Mouse (Mus musculus) midbrain, embryonic 10.5 days (tissue): Measurements from ENCODE around the gene Slc39a9. TPM values are rescaled to one million over a fixed set of nuclear protein-coding genes. Genes with fewer than 3 reads are reported as not detected.

Experiments used
- DNase-seq: peaks from one replicate; pipeline ENCODE4 v3.0.0-alpha.2; 2017; ENCODE audit warnings: low spot score
- H3K27ac ChIP-seq: fragments of 300-500 bp; sonication (generic); replicated peaks from 2 replicates; pipeline ENCODE4 v1.5.1; 2016; ENCODE audit warnings: mild to moderate bottlenecking
- H3K27me3 ChIP-seq: fragments of 300-500 bp; sonication (generic); 2 replicates; pipeline ENCODE4 v1.6.1; 2016; ENCODE audit warnings: low read depth, mild to moderate bottlenecking; ENCODE audit not compliant: poor library complexity, severe bottlenecking
- H3K36me3 ChIP-seq: fragments of 300-500 bp; sonication (generic); 2 replicates; pipeline ENCODE4 v1.6.1; 2016; ENCODE audit warnings: mild to moderate bottlenecking, moderate library complexity
- H3K4me1 ChIP-seq: fragments of 300-500 bp; sonication (generic); 2 replicates; pipeline ENCODE4 v1.6.1; 2016
- H3K4me3 ChIP-seq: fragments of 300-500 bp; sonication (generic); 2 replicates; pipeline ENCODE4 v1.5.1; 2016; ENCODE audit warnings: mild to moderate bottlenecking, moderate library complexity
- H3K9me3 ChIP-seq: fragments of 300-500 bp; sonication (generic); replicated peaks from 2 replicates; pipeline ENCODE4 v1.6.1; 2016; ENCODE audit warnings: mild to moderate bottlenecking
- WGBS: fragments of 180-500 bp; shearing (Covaris S2); methylation state at CpG from one replicate; pipeline ENCODE4 v1.1.7; 2016; 5-methylcytosine and 5-hydroxymethylcytosine counted together
- polyA plus RNA-seq: library from polyadenylated mRNA; unstranded; fragments of >200 nt; fragmentation: Nextera tagmentation; extraction: Ambion mirVana; gene quantifications from 2 replicates; pipeline ENCODE4 v1.2.1, GENCODE M21; 2016

The Slc39a9 gene
- polyA plus RNA-seq, result 26.3 and 27.1 TPM in 2 replicates

DNA sequence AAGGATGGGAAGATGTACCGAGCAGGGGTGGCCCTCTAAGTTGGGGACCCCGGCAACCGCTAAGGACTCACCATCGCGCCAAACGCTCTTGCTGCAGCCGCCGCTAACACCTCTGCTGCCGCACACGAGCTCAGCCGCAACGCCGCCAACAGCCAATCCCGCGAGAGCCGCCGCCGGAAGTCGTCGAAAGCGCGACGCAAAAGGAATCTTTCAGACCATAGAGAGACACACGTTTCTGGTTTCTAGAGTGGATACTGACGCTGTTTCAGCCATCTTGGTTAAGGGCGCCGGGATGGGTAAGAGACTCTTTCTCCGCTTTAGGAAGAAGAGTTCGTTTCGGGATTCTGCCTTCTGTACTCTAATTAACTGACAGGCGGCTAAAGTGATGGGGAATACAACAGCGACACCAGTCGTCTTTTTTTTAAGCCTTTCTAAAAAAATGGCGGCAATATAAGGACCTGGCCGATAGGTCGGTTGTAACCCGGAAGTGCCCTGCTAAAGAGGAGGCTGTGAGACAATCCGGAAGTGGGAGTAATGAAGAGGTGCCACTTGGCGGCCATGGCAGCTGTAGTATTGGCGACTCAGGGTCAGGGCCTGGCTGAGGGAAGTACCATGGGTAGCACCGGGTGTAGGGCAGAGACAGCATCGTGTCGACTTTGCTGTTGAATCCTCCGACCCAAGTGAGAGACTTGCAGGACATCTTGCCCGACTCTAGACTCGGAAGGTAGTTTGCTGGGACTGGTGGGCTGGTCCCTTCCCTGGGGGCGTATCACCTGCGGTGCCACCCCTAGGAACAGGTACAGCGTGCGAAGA is at the start of gene Slc39a9, which contains the start of gene Erh:
TSS of gene Slc39a9 (plus strand) at position 191 of the 813 bp plus-strand sequence.
TSS of gene Erh (minus strand) at position 649 of the 813 bp plus-strand sequence.
- Histone ChIP-seq H3K4me3 (peak within 1 kb of the TSS; percentile 91), H3K4me1 (peaks cover 40% of the 10 kb centered on the region)
- WGBS, result under 1% methylated on average over 50 of the region's 50 CpGs

DNA sequence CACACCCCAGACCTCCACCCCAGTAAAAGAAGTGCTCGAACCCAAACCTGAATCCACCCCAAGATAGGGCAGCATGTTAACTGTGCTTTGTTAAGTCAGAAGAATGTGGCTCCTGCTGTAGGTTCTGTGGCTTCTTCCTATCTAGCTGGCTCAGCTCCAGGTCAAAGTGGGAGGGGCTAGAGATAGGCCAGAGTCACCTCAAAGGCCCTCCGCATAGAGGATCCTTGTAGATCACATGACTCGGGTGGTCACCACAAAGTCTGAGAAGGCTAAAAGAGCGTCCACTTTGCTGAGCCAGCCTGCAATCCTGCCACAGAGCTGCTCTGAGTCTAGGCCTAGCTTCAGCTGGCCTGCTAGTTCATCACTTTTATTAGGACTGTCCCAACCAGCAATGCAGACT is 49.5 kb upstream of the Slc39a9 start:
- Histone ChIP-seq H3K4me1 (peaks cover 16% of the 10 kb centered on the region), H3K36me3 (peaks cover 79% of the 10 kb centered on the region), H3K4me3 (no peak overlapping the region), H3K27ac (no peak overlapping the region), H3K27me3 (no peaks in the 10 kb centered on the region), H3K9me3 (no peaks in the 10 kb centered on the region)
- DNase-seq, result no peak
- 90% methylated on average over 4 of the region's 4 CpGs for WGBS

More for the DNA sequence above, at the start of gene Slc39a9, which contains the start of gene Erh:
- no peaks in the 10 kb centered on the region for H3K9me3 ChIP-seq
- no peaks in the 10 kb centered on the region for H3K27me3 ChIP-seq
- peaks cover 46% of the 10 kb centered on the region for H3K36me3 ChIP-seq
- peak; percentile 94 for DNase-seq
- H3K27ac ChIP-seq, result peak within 1 kb of the TSS; percentile 96

DNA sequence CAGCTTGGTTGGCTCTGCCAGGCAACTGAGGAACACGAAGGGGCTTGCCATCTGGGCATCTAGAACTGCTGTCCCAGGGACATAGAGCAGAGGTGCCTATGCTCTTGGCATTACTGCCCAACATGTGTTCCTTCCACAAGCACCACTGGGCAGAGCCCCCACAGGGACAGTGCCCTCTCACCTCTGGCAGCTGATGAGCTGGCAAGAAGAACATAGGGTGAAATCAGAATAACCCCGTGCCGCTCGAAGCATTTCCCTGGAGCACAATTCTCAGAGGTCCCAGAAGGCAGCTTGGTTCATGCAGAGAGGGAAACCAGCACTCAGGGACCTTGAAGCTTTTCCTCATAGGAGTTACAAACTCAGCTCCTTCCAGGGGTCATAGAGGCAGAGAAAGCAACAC is 48.9 kb upstream of the Slc39a9 start:
- 93% methylated on average over 4 of the region's 4 CpGs for WGBS
- peaks cover 16% of the 10 kb centered on the region for H3K4me1 ChIP-seq
- no peak overlapping the region for H3K27ac ChIP-seq
- DNase-seq, result no peak
- H3K27me3 ChIP-seq, result no peaks in the 10 kb centered on the region
- no peak overlapping the region for H3K4me3 ChIP-seq
- peaks cover 77% of the 10 kb centered on the region for H3K36me3 ChIP-seq
- H3K9me3 ChIP-seq, result no peaks in the 10 kb centered on the region

DNA sequence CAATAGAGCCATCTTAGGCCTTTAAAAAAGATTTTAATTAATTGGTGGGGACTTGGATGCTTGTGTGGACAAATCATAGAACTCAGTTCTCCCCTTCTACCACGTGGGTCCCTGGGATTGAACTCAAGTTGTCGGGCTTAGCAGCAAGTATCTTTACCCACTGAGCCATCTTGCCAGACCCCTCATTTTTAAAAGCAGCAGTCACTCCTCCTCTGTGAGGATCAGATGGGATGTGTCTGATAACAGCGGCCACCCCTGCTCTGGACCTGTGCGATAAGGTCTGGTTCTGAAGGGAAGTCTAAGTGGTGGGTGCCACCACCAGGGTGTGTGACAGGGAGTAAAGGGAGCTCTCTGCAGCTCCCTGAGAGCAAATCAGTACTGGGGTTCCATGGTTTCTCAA is 48.1 kb upstream of the Slc39a9 start:
- no peaks in the 10 kb centered on the region for H3K27me3 ChIP-seq
- peaks cover 16% of the 10 kb centered on the region for H3K4me1 ChIP-seq
- 93% methylated on average over 4 of the region's 4 CpGs for WGBS
- DNase-seq, result no peak
- H3K27ac ChIP-seq, result no peak overlapping the region
- H3K36me3 ChIP-seq, result peaks cover 76% of the 10 kb centered on the region
- H3K4me3 ChIP-seq, result no peak overlapping the region
- no peaks in the 10 kb centered on the region for H3K9me3 ChIP-seq

DNA sequence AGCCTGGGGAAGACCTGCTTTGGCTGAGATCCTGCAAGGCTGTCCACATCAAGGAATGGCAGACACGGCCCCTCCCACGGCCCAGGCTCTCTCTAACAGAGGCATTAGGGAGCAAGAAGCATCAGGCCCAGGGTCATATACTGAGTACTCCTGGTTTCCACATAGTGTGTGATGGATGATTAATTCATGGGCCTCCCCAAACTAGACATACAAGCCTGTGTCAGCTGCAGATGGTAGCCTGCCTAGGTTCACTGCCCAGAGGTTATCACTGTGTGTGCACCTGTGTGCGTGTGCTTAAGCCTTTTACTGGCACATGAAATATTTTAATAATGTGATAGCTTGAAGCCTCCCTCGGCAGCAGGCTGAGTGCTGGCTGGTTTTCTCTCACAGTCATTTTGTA is 47.7 kb upstream of the Slc39a9 start:
- no peak overlapping the region for H3K4me3 ChIP-seq
- no peak overlapping the region for H3K27ac ChIP-seq
- WGBS, result 93% methylated on average over 4 of the region's 4 CpGs
- H3K4me1 ChIP-seq, result peaks cover 16% of the 10 kb centered on the region
- no peaks in the 10 kb centered on the region for H3K27me3 ChIP-seq
- H3K36me3 ChIP-seq, result peaks cover 73% of the 10 kb centered on the region
- no peak for DNase-seq
- no peaks in the 10 kb centered on the region for H3K9me3 ChIP-seq

DNA sequence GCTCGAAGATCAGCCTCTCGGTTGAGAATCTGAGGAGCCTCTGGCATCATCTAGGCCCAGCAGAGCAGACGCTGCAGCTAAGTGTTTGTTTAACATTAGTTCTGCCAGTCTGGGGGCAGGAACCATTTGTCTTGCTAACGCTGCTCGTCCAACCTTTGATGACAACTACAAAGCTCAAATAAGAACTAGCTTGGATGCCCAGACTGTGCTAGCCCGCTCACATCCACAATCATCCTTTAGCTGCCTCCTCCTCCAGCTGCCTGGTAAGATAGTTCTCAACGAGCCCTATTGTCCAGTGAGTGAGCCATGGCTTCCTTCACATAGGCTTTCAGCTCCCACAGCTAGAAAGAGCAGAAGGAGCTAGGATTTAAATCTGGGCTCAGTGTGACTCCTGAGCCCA is 45.4 kb upstream of the Slc39a9 start:
- H3K27me3 ChIP-seq, result no peaks in the 10 kb centered on the region
- H3K36me3 ChIP-seq, result peaks cover 66% of the 10 kb centered on the region
- no peaks in the 10 kb centered on the region for H3K9me3 ChIP-seq
- H3K4me1 ChIP-seq, result peaks cover 12% of the 10 kb centered on the region
- DNase-seq, result no peak
- peak overlapping the region; percentile 60; the same call in 1 of the 2 replicates for H3K27ac ChIP-seq
- WGBS, result 44% methylated on average over 7 of the region's 7 CpGs
- no peak overlapping the region for H3K4me3 ChIP-seq

DNA sequence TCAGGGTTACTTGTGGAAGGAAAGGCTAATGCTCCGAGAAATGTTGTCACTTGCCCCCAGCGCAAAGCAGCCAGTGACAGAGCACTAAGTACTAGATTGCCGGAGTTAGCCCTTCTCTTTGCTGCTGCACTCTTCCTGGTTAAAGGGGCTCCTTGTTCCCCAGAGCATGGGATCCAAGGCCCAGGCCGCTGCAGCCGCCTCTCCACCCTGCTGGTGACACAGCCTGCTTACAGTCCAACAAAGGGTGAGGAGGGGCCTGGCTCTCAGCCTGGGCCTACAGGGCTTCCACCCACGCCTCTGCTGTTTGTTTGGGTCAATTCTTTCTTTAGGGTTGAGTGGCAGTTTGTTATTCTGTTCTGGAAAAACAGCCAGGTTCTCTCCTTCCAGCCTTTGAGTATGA is 44.9 kb upstream of the Slc39a9 start:
- DNase-seq, result no peak
- Histone ChIP-seq H3K9me3 (no peaks in the 10 kb centered on the region), H3K36me3 (peaks cover 61% of the 10 kb centered on the region), H3K4me1 (peaks cover 17% of the 10 kb centered on the region), H3K27me3 (no peaks in the 10 kb centered on the region), H3K4me3 (no peak overlapping the region), H3K27ac (peak overlapping the region; percentile 60)
- 46% methylated on average over 6 of the region's 6 CpGs for WGBS

DNA sequence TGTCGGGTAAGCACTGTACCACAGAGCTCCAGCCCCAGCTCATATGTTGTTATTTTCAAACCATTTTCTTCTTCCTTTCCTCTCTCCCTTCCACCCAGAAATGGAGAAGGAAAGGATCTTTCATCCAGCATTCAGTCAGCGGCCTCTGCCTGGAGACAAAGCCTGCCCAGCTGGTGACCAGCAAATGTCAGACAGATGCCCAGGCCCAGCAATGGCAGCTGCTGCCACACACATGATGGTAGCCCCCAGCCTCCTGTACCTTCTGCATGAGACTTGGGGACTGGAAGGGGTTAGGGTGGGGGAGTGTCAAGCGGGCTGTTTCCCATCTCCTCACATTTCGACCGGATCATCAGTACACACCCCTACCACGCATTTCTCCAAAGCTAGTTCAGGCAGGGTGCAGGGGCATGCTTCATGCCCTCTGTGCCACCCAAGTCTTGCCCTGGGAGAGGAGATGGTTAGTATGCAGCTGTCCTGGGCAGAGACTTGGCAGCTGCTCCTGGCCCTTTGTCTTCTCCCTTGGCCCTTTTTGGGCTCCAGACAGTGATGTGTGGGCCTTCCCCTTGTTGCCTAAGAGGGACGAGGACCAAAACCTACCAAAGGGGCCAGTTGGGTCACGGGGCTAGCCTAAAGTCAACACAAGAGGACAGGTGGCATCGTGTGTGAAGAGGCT is 42.0 kb upstream of the Slc39a9 start:
- no peak for DNase-seq
- H3K4me3 ChIP-seq, result no peak overlapping the region
- 89% methylated on average over 9 of the region's 9 CpGs for WGBS
- H3K36me3 ChIP-seq, result peaks cover 52% of the 10 kb centered on the region
- peaks cover 23% of the 10 kb centered on the region for H3K4me1 ChIP-seq
- H3K27me3 ChIP-seq, result no peaks in the 10 kb centered on the region
- no peaks in the 10 kb centered on the region for H3K9me3 ChIP-seq
- H3K27ac ChIP-seq, result no peak overlapping the region

DNA sequence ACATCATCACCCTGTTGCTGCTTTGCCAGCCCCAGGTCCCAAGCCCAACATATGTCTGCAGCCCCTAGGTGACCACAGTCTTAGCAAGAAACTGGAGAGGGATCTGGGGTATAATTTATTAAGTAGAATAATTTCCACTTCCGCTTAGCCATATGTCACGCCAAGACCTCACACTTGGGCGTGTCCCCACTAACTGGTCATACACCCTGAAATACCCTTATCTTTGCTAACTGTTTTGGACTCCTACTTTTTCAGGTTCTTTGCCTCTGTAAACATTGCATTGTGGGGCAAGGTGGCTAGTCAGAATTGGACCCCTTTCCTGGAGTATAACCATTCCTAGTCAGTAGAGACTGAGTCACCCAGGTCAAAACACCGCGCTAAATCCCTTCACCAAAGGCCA is 41.3 kb upstream of the Slc39a9 start:
- Histone ChIP-seq H3K4me1 (peaks cover 23% of the 10 kb centered on the region), H3K27me3 (no peaks in the 10 kb centered on the region), H3K27ac (no peak overlapping the region), H3K36me3 (peaks cover 45% of the 10 kb centered on the region), H3K9me3 (no peaks in the 10 kb centered on the region), H3K4me3 (no peak overlapping the region)
- no peak for DNase-seq
- 96% methylated on average over 5 of the region's 5 CpGs for WGBS

DNA sequence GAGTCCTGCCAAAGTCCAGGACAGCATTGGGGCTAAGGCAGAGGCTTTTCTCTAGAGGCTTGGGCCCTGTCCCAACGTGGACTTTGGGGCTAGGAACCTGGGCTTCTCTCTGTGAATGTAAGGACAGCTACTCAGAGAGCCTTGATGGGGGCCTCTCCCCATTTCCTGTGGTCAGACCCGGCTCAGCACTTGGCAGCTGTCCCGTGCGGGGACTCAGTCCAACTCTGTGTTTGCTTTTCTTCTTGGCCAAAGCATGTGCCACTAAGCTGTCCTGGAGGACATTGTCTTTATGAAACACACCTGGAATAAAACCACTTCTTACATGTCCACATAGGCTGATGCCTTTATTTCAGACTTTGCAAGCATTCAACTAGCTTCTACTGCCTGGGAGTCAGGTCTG is 40.1 kb upstream of the Slc39a9 start:
- H3K36me3 ChIP-seq, result peaks cover 36% of the 10 kb centered on the region
- H3K4me3 ChIP-seq, result no peak overlapping the region
- H3K27ac ChIP-seq, result no peak overlapping the region
- peaks cover 16% of the 10 kb centered on the region for H3K4me1 ChIP-seq
- WGBS, result 85% methylated on average over 4 of the region's 4 CpGs
- no peaks in the 10 kb centered on the region for H3K9me3 ChIP-seq
- H3K27me3 ChIP-seq, result no peaks in the 10 kb centered on the region
- no peak for DNase-seq

DNA sequence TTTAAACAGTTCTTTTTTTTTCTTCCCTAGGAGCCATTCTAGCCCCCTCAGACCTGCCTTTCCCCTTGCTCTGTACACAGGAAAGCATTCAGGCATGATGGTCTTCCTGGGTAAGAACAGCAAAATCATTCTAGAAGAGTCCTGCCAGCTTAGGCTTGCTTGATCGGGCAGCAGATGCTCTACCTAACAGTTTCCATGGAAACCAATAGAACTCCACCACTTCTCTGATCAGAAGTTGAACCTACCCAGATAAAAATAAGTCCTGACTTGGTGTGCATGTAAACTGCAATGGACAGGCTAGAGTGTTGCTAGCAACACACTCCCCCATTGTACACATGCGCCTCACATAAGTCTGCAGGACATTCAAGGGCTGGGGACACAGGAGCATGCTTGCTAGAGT is 39.5 kb upstream of the Slc39a9 start:
- peaks cover 13% of the 10 kb centered on the region for H3K4me1 ChIP-seq
- no peak for DNase-seq
- no peaks in the 10 kb centered on the region for H3K9me3 ChIP-seq
- H3K36me3 ChIP-seq, result peaks cover 29% of the 10 kb centered on the region
- H3K4me3 ChIP-seq, result no peak overlapping the region
- H3K27me3 ChIP-seq, result no peaks in the 10 kb centered on the region
- WGBS, result 91% methylated on average over 2 of the region's 2 CpGs
- H3K27ac ChIP-seq, result no peak overlapping the region

DNA sequence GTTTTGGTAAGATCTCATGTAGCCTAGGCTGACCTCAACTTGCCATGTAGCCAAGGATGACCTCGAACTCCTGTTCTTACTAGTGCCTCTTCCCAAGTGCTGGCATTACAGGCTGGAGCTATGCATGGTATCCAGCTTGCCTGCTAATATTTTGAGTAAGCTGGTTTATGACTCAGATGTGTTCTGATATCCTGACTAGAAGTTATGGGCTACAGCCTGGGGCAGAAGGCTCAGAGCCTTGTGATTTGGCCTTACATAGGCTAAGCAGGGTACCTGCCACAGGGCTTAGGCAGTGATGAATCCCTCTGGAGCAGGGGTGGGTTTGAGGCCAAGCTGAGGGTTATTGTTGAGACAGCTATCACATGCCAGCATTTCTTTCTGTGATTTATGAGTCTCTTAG is 35.1 kb upstream of the Slc39a9 start:
- WGBS, result 88% methylated on average over 1 of the region's 1 CpGs
- Histone ChIP-seq H3K27me3 (no peaks in the 10 kb centered on the region), H3K4me1 (peaks cover 8% of the 10 kb centered on the region), H3K9me3 (no peaks in the 10 kb centered on the region), H3K27ac (no peak overlapping the region), H3K4me3 (no peak overlapping the region), H3K36me3 (peaks cover 6% of the 10 kb centered on the region)
- no peak for DNase-seq

DNA sequence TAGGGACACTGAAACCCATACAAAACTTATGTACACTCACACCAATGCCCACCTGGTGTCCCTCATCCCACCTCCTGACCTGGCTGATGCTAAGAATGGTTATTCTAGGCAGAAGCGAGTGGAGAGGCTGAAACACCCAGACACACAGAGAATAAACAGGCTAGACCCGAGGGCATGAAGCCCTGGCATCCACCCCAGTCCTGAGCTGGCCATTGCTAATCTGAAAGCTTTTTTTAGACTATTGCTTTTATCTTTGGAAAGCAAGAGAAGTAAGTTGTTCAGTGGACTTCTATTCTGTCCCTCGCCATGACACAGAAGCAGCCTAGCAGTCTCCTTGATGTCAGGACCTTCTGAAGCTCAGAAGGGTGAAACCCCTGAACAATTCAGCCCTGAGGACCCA is 33.8 kb upstream of the Slc39a9 start:
- no peak for DNase-seq
- Histone ChIP-seq H3K4me3 (no peak overlapping the region), H3K9me3 (no peaks in the 10 kb centered on the region), H3K27me3 (no peaks in the 10 kb centered on the region), H3K36me3 (peaks cover 2% of the 10 kb centered on the region), H3K27ac (no peak overlapping the region), H3K4me1 (no peaks in the 10 kb centered on the region)
- 83% methylated on average over 3 of the region's 3 CpGs for WGBS
